Mouse (Mus musculus): ENCODE measurements around the gene Tnfrsf13b.

GRCm38 (mm10) chr11:61147300-61147683 is 20.7 kb downstream of the Tnfrsf13b start:
- TF ChIP-seq RAD21 (IDR thresholded peaks at IDR 0.05; ENCODE audit: low read depth, low read length) (no peak), CHD2 (IDR thresholded peaks at IDR 0.05; ENCODE audit: low read length) (no peak), POLR2A (IDR thresholded peaks at IDR 0.05; ENCODE audit: low read depth, low read length) (no peak), CTCF (conservative IDR thresholded peaks at IDR 0.05 in 1 of 2, IDR thresholded peaks at IDR 0.05 in 1 of 2; ENCODE audit: low read depth in 2 of 2, low read length in 2 of 2) (no peak), MAFK (IDR thresholded peaks at IDR 0.05; ENCODE audit: insufficient replicate concordance, low read length) (no peak), USF1 (IDR thresholded peaks at IDR 0.05; ENCODE audit: low read depth, low read length) (no peak), TCF12 (IDR thresholded peaks at IDR 0.05; ENCODE audit: low read depth, low read length) (no peak), EP300 (IDR thresholded peaks at IDR 0.05; ENCODE audit: low read length) (no peak), POLR2AphosphoS2 (IDR thresholded peaks at IDR 0.05; ENCODE audit: low read depth, low read length) (no peak), TBP (conservative IDR thresholded peaks at IDR 0.05; ENCODE audit: low read depth, low read length) (no peak), IRF4 (IDR thresholded peaks at IDR 0.05; ENCODE audit: low read depth, low read length) (no peak), USF2 (conservative IDR thresholded peaks at IDR 0.05; ENCODE audit: low read depth, low read length) (no peak)
